Mouse (Mus musculus): Measurements from ENCODE around the gene Astl.
"Not testable (repeated sequence)": the region's sequence is repeated elsewhere in the genome, so short reads cannot be mapped to it uniquely, and the experiment has no call there.

GRCm38 (mm10) chr2:127304192-127304591, 34.2 kb upstream of the Astl start:
- TF ChIP-seq CTCF (IDR thresholded peaks at IDR 0.05; ENCODE audit: low read depth, low read length); TAL1 (conservative IDR thresholded peaks at IDR 0.05; ENCODE audit: low read depth, low read length); POLR2AphosphoS5 (IDR thresholded peaks at IDR 0.05; ENCODE audit: insufficient replicate concordance, low read depth, low read length); GATA2 (IDR thresholded peaks at IDR 0.05; ENCODE audit: borderline replicate concordance, low read depth, low read length); GATA1 (IDR thresholded peaks at IDR 0.05; ENCODE audit: borderline replicate concordance, low read length): not testable (repeated sequence)
